Mouse (Mus musculus): ENCODE results near the gene Aqp5. TPM values are rescaled to one million over a fixed set of nuclear protein-coding genes. Genes with fewer than 3 reads are reported as not detected.

The Aqp5 gene
- polyA plus RNA-seq, 2 experiments from 2014 or later: not detected

GRCm38 (mm10) chr15:99596841-99597240 is 6.3 kb downstream of the Aqp5 start:
- ATAC-seq: no peak

GRCm38 (mm10) chr15:99597596-99597995 is 7.0 kb downstream of the Aqp5 start:
- ATAC-seq: no peak

GRCm38 (mm10) chr15:99599245-99600070 is 8.9 kb downstream of the Aqp5 start:
- ATAC-seq: no peak

- ATAC-seq: no peak
Observed at GRCm38 (mm10) chr15:99600986-99601822, 10.6 kb downstream of the Aqp5 start, which contains the start of gene Aqp6. TSS of gene Aqp6 (plus strand) at chr15:99601400.

- no peak for ATAC-seq
Observed at GRCm38 (mm10) chr15:99601823-99602120, 11.2 kb downstream of the Aqp5 start.

- no peak for ATAC-seq
Observed at GRCm38 (mm10) chr15:99602206-99602820, 11.7 kb downstream of the Aqp5 start.

GRCm38 (mm10) chr15:99603216-99603615 is 12.6 kb downstream of the Aqp5 start:
- ATAC-seq: no peak

- no peak for ATAC-seq
Observed at GRCm38 (mm10) chr15:99605595-99605994, 15.0 kb downstream of the Aqp5 start.

- no peak for ATAC-seq
Observed at GRCm38 (mm10) chr15:99606515-99606914, 15.9 kb downstream of the Aqp5 start.

GRCm38 (mm10) chr15:99607388-99608113 is 17.0 kb downstream of the Aqp5 start:
- ATAC-seq: no peak

- ATAC-seq: no peak
Observed at GRCm38 (mm10) chr15:99608382-99609125, 18.0 kb downstream of the Aqp5 start.

- ATAC-seq: no peak
Observed at GRCm38 (mm10) chr15:99611563-99611962, 21.0 kb downstream of the Aqp5 start.

- ATAC-seq: no peak
Observed at GRCm38 (mm10) chr15:99614273-99614672, 23.7 kb downstream of the Aqp5 start.

GRCm38 (mm10) chr15:99614753-99615152 is 24.2 kb downstream of the Aqp5 start:
- no peak for ATAC-seq

- no peak for ATAC-seq
Observed at GRCm38 (mm10) chr15:99615246-99615645, 24.7 kb downstream of the Aqp5 start.

- ATAC-seq: no peak
Observed at GRCm38 (mm10) chr15:99618595-99618994, 28.0 kb downstream of the Aqp5 start.

- no peak for ATAC-seq
Observed at GRCm38 (mm10) chr15:99619821-99620220, 29.2 kb downstream of the Aqp5 start.

GRCm38 (mm10) chr15:99622063-99622462 is 31.5 kb downstream of the Aqp5 start:
- ATAC-seq: no peak

- ATAC-seq: no peak
Observed at GRCm38 (mm10) chr15:99631618-99632017, 41.0 kb downstream of the Aqp5 start.

- ATAC-seq: no peak
Observed at GRCm38 (mm10) chr15:99634702-99635101, 44.1 kb downstream of the Aqp5 start.

- ATAC-seq: no peak
Observed at GRCm38 (mm10) chr15:99637405-99638123, 47.0 kb downstream of the Aqp5 start.
